Mouse (Mus musculus) fat pad, adult 2 months (tissue): Measurements from ENCODE around the gene Myh10.
"Not testable (repeated sequence)": the region's sequence is repeated elsewhere in the genome, so short reads cannot be mapped to it uniquely, and the experiment has no call there.

ENCODE experiments used
- DNase-seq: peaks from one replicate; pipeline ENCODE4 v3.0.0-alpha.2; 2011; ENCODE audit warnings: low read depth, low spot score; ENCODE audit errors: extremely low read depth

Gene Myh10

DNA sequence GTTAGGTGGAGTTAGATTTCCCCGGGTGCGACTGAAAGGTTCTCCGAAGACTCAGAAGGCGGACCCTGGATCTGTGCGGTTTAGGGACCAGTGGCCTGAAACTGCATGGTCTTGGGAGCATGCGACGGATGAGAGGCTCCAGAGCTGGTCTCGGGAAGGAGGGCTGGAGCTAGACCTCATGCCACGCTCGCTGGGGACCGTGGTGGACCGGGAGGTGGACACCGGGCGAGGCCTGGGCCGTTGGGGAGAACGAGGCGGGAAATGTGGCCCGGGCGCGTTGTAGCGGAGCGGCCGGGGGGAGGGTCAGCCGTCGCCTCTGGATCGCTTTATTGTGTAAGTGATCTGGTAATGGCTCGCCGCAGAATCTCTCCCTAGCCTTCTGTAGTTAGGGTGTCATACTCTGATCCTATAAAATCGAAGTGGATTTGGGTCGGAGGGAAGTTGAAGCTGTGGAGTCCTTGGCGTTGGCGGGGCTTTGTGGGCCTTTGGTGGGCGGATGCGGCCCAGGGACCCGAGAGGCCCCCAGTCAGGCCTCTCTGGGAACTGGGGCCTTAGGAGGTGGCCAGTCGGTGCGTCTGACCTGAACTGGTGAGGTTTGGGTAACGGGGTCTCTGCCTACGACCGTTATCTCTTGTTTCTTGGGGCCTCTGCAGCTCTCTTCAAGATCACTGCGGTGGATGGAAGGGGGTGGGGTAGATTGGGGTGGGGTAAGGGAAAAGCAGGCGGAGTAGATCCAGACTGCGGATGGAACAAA lies 1.5 kb downstream of the Myh10 start:
- DNase-seq = no peak

GRCm38 (mm10) chr11:68693447-68694040 lies 2.2 kb downstream of the Myh10 start:
- no peak for DNase-seq

DNA sequence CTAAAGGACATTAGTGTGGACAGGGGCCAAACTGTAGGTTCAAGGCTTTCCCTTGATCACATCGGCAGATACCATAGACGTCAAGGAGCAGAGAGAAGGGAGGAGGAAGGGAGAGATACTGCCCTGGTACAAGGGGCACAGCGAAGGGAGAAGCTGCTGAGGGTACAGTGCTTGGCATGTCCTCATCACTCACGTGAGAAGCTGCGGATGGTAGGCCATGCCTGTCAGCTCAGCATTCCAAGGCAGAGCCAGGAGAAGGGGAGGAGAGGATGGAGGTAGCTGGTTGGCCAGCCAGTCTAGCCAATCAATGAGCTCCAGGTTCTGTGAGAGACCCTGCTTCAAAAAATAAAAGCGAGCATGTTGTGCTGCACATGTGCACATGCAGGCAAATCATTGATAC lies 11.0 kb downstream of the Myh10 start:
- no peak for DNase-seq

- DNase-seq = no peak
These were observed 12.0 kb downstream of the Myh10 start for GRCm38 (mm10) chr11:68703360-68703759.

- DNase-seq = no peak
These were observed 12.9 kb downstream of the Myh10 start for GRCm38 (mm10) chr11:68704258-68704657.

DNA sequence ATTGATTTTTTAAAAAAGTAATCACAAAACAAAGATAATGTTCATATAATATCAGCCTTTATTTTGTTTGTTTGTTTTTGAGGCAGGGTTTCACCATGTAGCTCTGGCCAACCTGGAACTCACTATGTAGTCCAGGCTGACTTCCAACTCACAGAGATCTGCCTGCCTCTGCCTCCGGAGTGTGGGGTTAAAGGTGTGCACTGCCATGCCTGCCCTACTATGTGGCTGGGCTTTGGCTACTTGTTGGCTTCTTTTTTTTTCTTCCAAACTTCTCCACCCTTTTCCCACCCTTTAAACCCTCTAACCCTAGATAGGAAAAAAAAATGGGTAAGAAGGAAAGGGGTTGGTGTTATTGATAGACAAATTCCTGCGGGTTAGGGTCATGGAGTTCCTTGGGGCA lies 13.5 kb downstream of the Myh10 start:
- DNase-seq = no peak

GRCm38 (mm10) chr11:68706524-68707429 lies 15.4 kb downstream of the Myh10 start:
- no peak for DNase-seq

DNA sequence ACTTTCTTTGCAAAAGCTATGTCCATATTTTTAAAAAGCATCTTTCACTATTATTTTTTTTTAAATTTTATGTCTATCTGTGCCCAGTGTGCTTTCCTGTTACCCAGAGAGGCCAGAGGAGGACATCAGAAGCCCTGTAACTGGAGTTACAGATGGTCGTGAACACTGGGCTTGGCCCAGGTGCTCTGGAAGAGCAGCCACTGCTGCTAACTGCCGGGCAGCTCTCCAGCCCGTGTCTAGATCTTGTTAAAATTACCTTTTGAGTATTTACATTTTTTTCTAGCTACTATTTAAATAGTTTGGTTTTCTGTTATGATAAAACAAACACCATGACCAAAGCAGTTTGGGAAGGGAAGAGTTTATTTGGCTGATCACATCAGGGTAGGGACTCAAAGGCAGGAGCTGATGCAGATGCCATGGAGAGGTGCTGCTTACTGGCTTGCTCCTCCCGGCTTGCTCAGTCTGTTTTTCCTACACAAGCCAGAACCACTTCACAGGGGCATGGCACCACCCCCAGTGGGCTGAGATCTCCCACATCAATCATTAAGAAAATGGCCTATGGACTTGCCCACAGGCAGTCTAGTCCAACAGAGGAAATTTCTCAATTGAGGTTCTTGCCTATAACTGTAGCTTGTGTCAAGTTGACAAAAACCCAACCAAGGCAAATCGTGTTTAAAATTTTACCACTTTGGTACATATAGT lies 16.7 kb downstream of the Myh10 start:
- DNase-seq = no peak

DNA sequence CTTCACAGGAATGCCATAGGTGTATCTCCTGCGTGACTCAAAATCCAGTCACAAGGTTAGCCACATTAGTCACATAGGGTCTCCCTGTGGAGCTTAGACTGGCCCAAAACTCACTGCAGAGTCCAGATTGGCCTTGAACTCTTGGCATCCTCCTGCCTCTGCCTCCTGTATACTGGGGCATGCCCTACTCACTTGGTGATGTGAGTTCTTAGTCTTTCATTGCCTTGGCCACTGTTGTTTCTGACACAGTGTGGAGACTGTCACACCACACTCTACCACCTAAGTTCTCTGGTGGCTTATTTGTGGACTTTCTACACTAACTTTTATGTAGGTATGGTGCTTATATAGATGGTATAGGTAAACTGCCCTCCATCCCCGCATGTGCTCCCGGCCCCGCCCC lies 24.8 kb downstream of the Myh10 start:
- DNase-seq = no peak

DNA sequence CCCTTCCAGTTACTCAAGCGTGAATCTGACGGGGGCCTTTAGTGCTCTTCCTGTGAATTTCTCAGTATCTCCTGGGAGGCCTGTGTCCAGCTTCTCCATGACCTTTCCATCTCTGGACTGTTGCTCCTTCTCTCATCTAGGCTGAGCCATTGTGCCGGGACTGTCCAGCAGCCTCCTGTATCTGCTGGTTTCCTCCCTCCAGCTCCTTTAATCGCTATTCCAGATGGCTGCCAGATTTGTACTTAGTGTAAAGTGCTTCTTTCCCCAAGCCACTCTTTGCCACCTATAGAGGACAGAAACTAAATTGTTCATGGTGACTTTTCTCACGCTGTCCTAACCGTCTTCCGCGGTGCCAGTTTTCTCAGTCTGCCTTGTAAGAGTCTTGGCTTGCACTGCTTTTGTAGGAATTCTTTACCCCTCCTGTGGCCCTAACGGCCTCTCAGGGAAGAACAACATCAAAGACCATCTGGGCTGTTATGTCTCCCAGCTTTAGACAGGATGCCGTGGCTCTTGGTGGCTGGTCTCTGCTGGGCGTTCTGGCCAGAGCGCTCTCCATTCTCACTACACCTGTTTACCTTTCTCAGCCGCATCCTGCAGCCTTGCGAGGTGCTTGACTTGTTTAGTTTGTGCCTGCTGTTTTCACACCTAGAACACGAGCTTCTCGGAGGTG lies 25.9 kb downstream of the Myh10 start:
- DNase-seq = no peak

- DNase-seq = no peak
These were observed 27.8 kb downstream of the Myh10 start for GRCm38 (mm10) chr11:68719096-68719648.

DNA sequence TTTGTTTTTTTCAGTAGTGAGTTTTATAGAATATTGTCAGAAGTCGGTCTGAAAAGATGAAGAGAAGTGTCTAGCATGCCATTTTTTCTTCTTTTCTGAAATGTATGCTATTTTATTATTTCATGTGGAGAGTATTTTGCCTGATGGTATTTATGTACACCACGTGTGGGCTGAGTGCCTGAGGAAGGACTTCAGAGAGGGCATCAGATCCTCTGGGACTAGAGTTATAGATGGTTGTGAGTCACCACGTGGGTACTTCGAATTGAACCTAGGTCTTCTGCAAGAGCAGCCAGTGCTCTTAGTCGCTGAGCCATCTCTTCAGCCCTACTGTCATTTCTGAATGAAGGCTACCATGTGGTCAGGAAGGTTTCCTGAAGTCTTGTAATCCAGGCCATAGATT lies 28.4 kb downstream of the Myh10 start:
- no peak for DNase-seq

DNA sequence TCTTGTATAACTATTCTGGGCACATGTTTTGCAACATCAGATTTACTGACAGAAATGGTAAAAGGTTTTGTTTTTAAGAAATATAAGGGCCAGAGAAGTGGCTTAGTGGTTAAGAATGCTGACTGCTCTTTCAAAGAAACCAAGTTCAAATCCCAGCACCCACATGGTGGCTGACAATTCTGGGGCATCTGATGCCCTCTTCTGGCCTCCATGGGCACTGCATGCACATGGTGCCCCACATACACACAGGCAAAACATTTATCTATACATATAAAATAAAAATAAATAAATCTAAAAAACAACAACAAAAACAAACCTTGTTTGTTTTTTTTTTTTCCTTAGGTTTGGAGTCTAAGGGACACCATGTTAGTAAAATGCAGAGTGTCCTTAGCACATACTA lies 32.8 kb downstream of the Myh10 start:
- DNase-seq = no peak

- no peak for DNase-seq
These were observed 37.3 kb downstream of the Myh10 start for GRCm38 (mm10) chr11:68728693-68729092.

DNA sequence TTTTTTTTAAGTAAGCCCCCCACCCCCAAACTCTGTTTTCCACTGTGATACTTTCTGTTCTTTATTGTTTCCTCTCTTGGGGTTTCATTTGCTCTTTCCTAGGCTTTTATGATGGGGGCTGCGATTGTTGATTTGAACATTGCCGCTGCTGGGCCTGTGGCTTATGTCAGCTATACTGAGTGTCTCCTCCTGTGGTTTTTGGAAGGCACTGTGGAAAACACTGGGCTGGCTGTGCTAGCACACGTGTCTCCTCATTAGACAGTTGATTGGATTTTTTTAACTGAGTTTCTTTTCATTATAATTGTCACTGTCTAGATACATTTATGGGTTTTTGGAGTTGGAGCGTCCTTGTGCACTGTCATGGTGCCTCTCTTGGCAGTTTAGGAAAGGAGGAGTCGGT lies 39.4 kb downstream of the Myh10 start:
- DNase-seq = no peak

DNA sequence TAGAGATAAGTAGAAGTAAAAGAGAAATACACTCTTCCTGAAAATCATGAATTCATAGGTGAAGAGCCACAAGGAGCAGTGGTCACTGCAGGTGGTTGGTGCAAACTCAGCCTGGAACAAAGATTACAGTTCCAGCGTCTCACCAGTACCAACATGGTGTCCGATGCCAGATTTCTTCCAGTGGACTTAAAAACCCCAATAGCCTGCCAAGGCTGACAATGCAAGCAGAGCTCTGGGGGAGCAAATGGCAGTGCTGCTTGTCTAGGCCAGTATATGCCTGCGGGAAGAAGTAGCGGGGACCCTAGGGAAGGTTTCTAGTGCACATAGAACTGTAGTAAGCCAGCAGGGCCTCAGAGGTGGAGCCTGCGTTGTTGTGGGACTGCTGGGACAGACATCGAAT lies 40.7 kb downstream of the Myh10 start:
- DNase-seq = no peak

GRCm38 (mm10) chr11:68733401-68733800 lies 42.0 kb downstream of the Myh10 start:
- DNase-seq = not testable (repeated sequence)

GRCm38 (mm10) chr11:68739509-68739908 lies 48.1 kb downstream of the Myh10 start:
- DNase-seq = no peak

DNA sequence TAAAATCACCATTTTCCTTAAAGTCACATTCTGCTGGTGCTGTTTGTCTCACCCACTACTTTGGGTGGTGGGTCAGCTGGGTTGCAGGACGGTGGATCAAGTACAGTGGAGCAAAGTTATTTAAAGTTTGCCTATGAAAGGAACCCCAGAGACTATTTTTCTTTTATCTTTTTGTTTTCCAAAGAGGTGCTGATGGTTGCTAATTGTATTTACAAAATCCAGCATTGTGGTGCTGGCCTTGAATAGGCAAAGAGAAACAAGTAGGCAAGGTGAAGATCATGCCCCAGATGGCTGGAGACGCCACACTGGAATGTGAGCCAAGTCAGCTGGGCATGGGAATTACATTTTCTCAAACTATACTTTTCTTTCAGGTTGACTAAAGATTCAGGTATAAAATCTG lies 51.3 kb downstream of the Myh10 start:
- no peak for DNase-seq

DNA sequence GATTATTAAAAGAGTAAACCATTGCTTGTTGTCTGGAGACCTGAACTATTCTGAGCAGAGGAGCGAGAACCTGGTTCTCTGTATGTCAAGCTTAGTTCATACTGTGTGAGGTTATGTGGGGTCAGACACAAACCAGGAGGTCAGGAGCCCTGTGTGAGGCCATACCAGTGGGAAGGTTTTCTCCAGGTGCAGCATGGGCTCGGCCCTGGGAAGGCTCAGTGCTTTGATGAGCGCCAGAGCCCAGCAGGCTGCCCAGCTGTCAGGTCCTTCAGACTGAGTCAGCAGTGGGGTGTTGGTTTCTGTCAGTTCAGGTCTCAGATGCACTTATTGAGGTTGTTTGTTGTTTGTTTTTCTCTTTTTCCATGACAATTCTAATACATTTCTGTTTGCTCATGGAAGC lies 52.8 kb downstream of the Myh10 start:
- no peak for DNase-seq
